Mouse (Mus musculus) liver, embryonic 14.5 days (tissue): ENCODE measurements around the gene Apol10b. TPM values are rescaled to one million over a fixed set of nuclear protein-coding genes. Genes with fewer than 3 reads are reported as not detected.
"Not testable (repeated sequence)": the region's sequence is repeated elsewhere in the genome, so short reads cannot be mapped to it uniquely, and the experiment has no call there.

ENCODE experiments used
- ATAC-seq: fragments of 200-750 bp; cut with Nextera tagmentation; 2 replicates; pipeline ENCODE4 v1.8.0; 2017; ENCODE audit warnings: moderate number of reproducible peaks, mild to moderate bottlenecking, moderate library complexity; ENCODE audit not compliant: insufficient read depth
- DNase-seq, 3 experiments: peaks; one replicate each; pipeline ENCODE4 v3.0.0-alpha.2; 2012 to 2013; ENCODE audit warnings: low read depth in 3 of 3, low spot score in 3 of 3
- H3K27ac ChIP-seq: fragments of 300-500 bp; sonication (generic); 2 replicates; pipeline ENCODE4 v1.5.1; 2014; ENCODE audit warnings: moderate library complexity, mild to moderate bottlenecking, control low read depth, inconsistent platforms
- H3K27me3 ChIP-seq: fragments of 300-500 bp; sonication (generic); 2 replicates; pipeline ENCODE4 v1.6.1; 2014; ENCODE audit warnings: mild to moderate bottlenecking, low read length, moderate library complexity; ENCODE audit not compliant: control insufficient read depth, insufficient read depth
- H3K36me3 ChIP-seq: fragments of 300-500 bp; sonication (generic); replicated peaks from 2 replicates; pipeline ENCODE4 v1.6.1; 2014; ENCODE audit warnings: low read depth; ENCODE audit not compliant: control insufficient read depth, insufficient read depth
- H3K4me1 ChIP-seq, 2 experiments: fragments of 200-500 bp in 1 of 2; fragments of 300-500 bp in 1 of 2; sonication (generic) in 1 of 2; replicated peaks; 2 replicates each; pipeline ENCODE4 v1.6.1; 2012 to 2014; ENCODE audit warnings: antibody characterized with exemption in 1 of 2, inconsistent platforms in 1 of 2, low read length in 1 of 2; ENCODE audit not compliant: control insufficient read depth in 2 of 2, insufficient read depth in 2 of 2
- H3K4me2 ChIP-seq: fragments of 300-500 bp; sonication (generic); 2 replicates; pipeline ENCODE4 v1.6.1; 2014; ENCODE audit warnings: low read depth, mild to moderate bottlenecking, control low read depth, moderate library complexity
- H3K4me3 ChIP-seq, 2 experiments: fragments of 200-500 bp in 1 of 2; fragments of 300-500 bp in 1 of 2; sonication (generic) in 1 of 2; 2 replicates each; pipeline ENCODE4 v1.5.1; 2012 to 2014; ENCODE audit warnings: low read depth in 2 of 2, low read length in 2 of 2, mild to moderate bottlenecking in 2 of 2, control low read depth in 1 of 2, inconsistent platforms in 1 of 2, moderate library complexity in 1 of 2; ENCODE audit not compliant: insufficient read depth in 1 of 2
- H3K9ac ChIP-seq: fragments of 300-500 bp; sonication (generic); replicated peaks from 2 replicates; pipeline ENCODE4 v1.6.1; 2014; ENCODE audit warnings: mild to moderate bottlenecking, control low read depth, moderate library complexity
- H3K9me3 ChIP-seq: fragments of 300-500 bp; sonication (generic); 2 replicates; pipeline ENCODE4 v1.6.1; 2016; ENCODE audit warnings: low read length, mixed read lengths; ENCODE audit not compliant: control insufficient read depth
- CTCF ChIP-seq: IDR thresholded peaks from 2 replicates; pipeline ENCODE4 v1.5.1; 2016; ENCODE audit warnings: antibody characterized with exemption, low read depth, control low read depth
- EP300 ChIP-seq: IDR thresholded peaks from 2 replicates; pipeline ENCODE4 v1.6.1; 2016; ENCODE audit warnings: antibody characterized with exemption, low read depth
- WGBS: fragments of 180-500 bp; shearing (Covaris S2); extraction: QIAGEN DNeasy Blood & Tissue Kit; methylation state at CpG from one replicate; pipeline ENCODE4 v1.1.7; 2014; ENCODE audit not compliant: insufficient replicate concordance; 5-methylcytosine and 5-hydroxymethylcytosine counted together
- polyA plus RNA-seq, 2 experiments: library from polyadenylated mRNA; depleted of rRNA in 1 of 2; stranded (reverse) in 1 of 2; unstranded in 1 of 2; fragments of >200 nt; fragmentation: Nextera tagmentation in 1 of 2; extraction: Ambion mirVana in 1 of 2; gene quantifications; 2 replicates each; pipeline versions ENCODE4 v1.2.1 to v1.2.3; 2012 to 2014

Apol10b gene
- polyA plus RNA-seq, 2 experiments, result not detected

DNA sequence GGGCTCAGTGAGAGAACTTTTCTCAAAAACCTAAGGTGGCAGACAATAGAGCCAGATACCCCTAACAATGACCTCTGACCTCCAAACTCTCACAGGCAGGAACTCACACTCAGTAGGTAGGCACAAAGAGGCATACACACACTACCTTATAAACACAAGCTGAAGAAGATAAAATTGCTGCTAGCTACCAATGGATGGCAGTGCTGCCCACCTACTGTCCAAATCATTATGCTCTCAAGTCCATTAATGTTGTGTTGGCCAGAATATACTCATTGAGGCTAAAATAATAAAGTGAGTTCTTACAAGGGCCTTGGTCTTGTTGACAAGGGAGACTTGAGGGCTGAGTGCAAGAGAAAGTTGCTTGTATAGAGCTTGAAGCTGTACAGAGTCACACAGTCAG is 32.7 kb downstream of the Apol10b start:
- H3K4me1 ChIP-seq, result no peaks in the 10 kb centered on the region
- H3K36me3 ChIP-seq, result no peaks in the 10 kb centered on the region

DNA sequence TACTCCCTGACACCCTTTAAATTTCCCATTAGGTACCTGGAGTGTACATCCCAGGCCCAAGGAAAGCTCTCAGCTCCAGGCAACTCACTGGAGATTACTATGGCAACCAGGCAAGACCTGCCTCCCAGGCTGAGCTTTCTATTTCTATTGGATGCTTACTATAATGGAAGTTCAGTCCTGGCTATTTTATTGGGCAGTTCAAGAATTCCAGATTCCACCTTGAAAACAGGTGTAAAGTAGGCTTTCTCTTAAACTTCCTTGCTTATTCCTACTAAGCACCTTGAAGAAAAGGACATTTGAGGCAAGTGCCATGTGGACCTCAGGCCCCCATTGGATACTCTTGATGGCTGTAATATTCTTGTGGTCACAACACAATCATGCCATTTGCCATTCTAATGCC is 34.1 kb downstream of the Apol10b start, which contains the start of gene 1700025B11Rik:
TSS of gene 1700025B11Rik (minus strand) at position 101 of the 400 bp plus-strand sequence.
- Histone ChIP-seq H3K27ac (no peak within 1 kb of the TSS), H3K9me3 (no peaks in the 10 kb centered on the region), H3K36me3 (no peaks in the 10 kb centered on the region), H3K27me3 (no peaks in the 10 kb centered on the region), H3K9ac (no peak within 1 kb of the TSS), H3K4me1 (no peaks in the 10 kb centered on the region), H3K4me3 (no peak within 1 kb of the TSS), H3K4me2 (no peak within 1 kb of the TSS)
- DNase-seq (no peak), ATAC-seq (no peak)
- TF ChIP-seq EP300, result no peak
- no peak for TF ChIP-seq CTCF

More for the DNA sequence above, 32.7 kb downstream of the Apol10b start:
- TF ChIP-seq EP300 (no peak), CTCF (no peak)
- Histone ChIP-seq H3K9me3 (no peaks in the 10 kb centered on the region), H3K27me3 (no peaks in the 10 kb centered on the region), H3K4me2 (no peak overlapping the region), H3K4me3 (no peak overlapping the region), H3K9ac (no peak overlapping the region), H3K27ac (no peak overlapping the region)
- no peak for ATAC-seq
- DNase-seq, result no peak

- H3K27ac ChIP-seq, H3K36me3 ChIP-seq, H3K27me3 ChIP-seq, H3K9ac ChIP-seq, DNase-seq, H3K4me1 ChIP-seq, H3K9me3 ChIP-seq, ATAC-seq, H3K4me2 ChIP-seq, H3K4me3 ChIP-seq: not testable (repeated sequence)
- WGBS, result 10% methylated on average over 1 of the region's 1 CpGs
Measured at GRCm38 (mm10) chr15:77539221-77539620, 56.7 kb downstream of the Apol10b start.

Other genes starting within 250 kb of the Apol10b start
- 0.25 and 0.26 TPM in 2 replicates for gene Apol7a, start 197.0 kb downstream of the Apol10b start, polyA plus RNA-seq (2012; rRNA removed)
- 0.56 and 0.69 TPM in 2 replicates for gene Apol7a, start 197.0 kb downstream of the Apol10b start, polyA plus RNA-seq (2014; fragmentation: Nextera tagmentation; extraction: Ambion mirVana)
- not detected in 2 replicates for gene Apol9a, start 185.0 kb downstream of the Apol10b start, polyA plus RNA-seq (2012; rRNA removed)
- gene Apol9a, start 185.0 kb downstream of the Apol10b start, polyA plus RNA-seq (2014; fragmentation: Nextera tagmentation; extraction: Ambion mirVana), result not detected in 2 replicates
- gene Apol7b, start 148.6 kb downstream of the Apol10b start, polyA plus RNA-seq (2012; rRNA removed), result not detected in 2 replicates
- gene Apol7b, start 148.6 kb downstream of the Apol10b start, polyA plus RNA-seq (2014; fragmentation: Nextera tagmentation; extraction: Ambion mirVana), result not detected in 2 replicates
- 0.01 and 0.03 TPM in 2 replicates for gene Apol10a, start 119.1 kb downstream of the Apol10b start, polyA plus RNA-seq (2012; rRNA removed)
- gene Apol10a, start 119.1 kb downstream of the Apol10b start, polyA plus RNA-seq (2014; fragmentation: Nextera tagmentation; extraction: Ambion mirVana), result not detected in 2 replicates
- 0.05 and 0.15 TPM in 2 replicates for gene Apol11a, start 87.9 kb downstream of the Apol10b start, polyA plus RNA-seq (2012; rRNA removed)
- 0.08 and 0.19 TPM in 2 replicates for gene Apol11a, start 87.9 kb downstream of the Apol10b start, polyA plus RNA-seq (2014; fragmentation: Nextera tagmentation; extraction: Ambion mirVana)
- 0.01 TPM in 1 of 2 replicates, not detected in the other for gene Apol7c, start 62.8 kb downstream of the Apol10b start, polyA plus RNA-seq (2012; rRNA removed)
- not detected in 2 replicates for gene Apol7c, start 62.8 kb downstream of the Apol10b start, polyA plus RNA-seq (2014; fragmentation: Nextera tagmentation; extraction: Ambion mirVana)
- not detected in 2 replicates for gene 1700025B11Rik, start 34.2 kb downstream of the Apol10b start, polyA plus RNA-seq (2012; rRNA removed)
- gene 1700025B11Rik, start 34.2 kb downstream of the Apol10b start, polyA plus RNA-seq (2014; fragmentation: Nextera tagmentation; extraction: Ambion mirVana), result not detected in 2 replicates
- not detected in 2 replicates for gene Gm36245, start 3.1 kb upstream of the Apol10b start, polyA plus RNA-seq (2012; rRNA removed)
- gene Gm36245, start 3.1 kb upstream of the Apol10b start, polyA plus RNA-seq (2014; fragmentation: Nextera tagmentation; extraction: Ambion mirVana), result not detected in 2 replicates
- 2.2 and 3.6 TPM in 2 replicates for gene Apol11b, start 47.2 kb upstream of the Apol10b start, polyA plus RNA-seq (2012; rRNA removed)
- 6.3 and 6.9 TPM in 2 replicates for gene Apol11b, start 47.2 kb upstream of the Apol10b start, polyA plus RNA-seq (2014; fragmentation: Nextera tagmentation; extraction: Ambion mirVana)
- gene Apol7e, start 102.7 kb upstream of the Apol10b start, polyA plus RNA-seq (2012; rRNA removed), result 0.02 TPM in 1 of 2 replicates, not detected in the other
- not detected in 2 replicates for gene Apol7e, start 102.7 kb upstream of the Apol10b start, polyA plus RNA-seq (2014; fragmentation: Nextera tagmentation; extraction: Ambion mirVana)
- gene Apol9b, start 132.9 kb upstream of the Apol10b start, polyA plus RNA-seq (2012; rRNA removed), result 0.04 and 0.05 TPM in 2 replicates
- gene Apol9b, start 132.9 kb upstream of the Apol10b start, polyA plus RNA-seq (2014; fragmentation: Nextera tagmentation; extraction: Ambion mirVana), result 0.06 TPM in 1 of 2 replicates, not detected in the other
- gene Apol8, start 160.9 kb upstream of the Apol10b start, polyA plus RNA-seq (2012; rRNA removed), result 32.6 and 43.9 TPM in 2 replicates
- 12.7 and 13.5 TPM in 2 replicates for gene Apol8, start 160.9 kb upstream of the Apol10b start, polyA plus RNA-seq (2014; fragmentation: Nextera tagmentation; extraction: Ambion mirVana)
- 14.2 and 21.9 TPM in 2 replicates for gene Myh9, start 246.1 kb upstream of the Apol10b start, polyA plus RNA-seq (2012; rRNA removed)
- gene Myh9, start 246.1 kb upstream of the Apol10b start, polyA plus RNA-seq (2014; fragmentation: Nextera tagmentation; extraction: Ambion mirVana), result 21.3 and 23.1 TPM in 2 replicates